Mouse (Mus musculus): ENCODE data around the gene Elfn2.
A peak's percentile ranks its signal among the peaks of the same experiment; 100 is the strongest.

Gene Elfn2

DNA sequence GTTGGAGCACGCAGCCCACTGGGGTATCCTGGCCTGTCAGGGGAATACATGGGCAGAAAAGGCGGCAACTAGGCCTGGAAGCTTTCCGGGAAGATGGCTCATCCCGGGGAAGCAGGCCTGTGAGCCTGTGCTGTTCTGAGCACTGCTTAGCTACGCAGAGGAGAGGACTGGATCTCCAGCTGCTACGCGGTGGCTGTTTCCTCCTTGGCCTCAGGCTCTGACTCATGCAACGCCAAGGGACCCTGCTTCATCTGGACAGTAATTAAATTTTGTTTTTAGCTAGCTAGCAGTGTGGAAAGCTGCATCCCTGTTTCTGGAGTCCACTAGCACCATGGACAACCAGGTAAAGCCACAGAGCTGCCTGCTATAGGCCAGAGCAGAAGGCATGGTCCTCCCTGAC lies 36.8 kb downstream of the Elfn2 start:
- no peak for DNase-seq (ENCODE audit: low read depth)

DNA sequence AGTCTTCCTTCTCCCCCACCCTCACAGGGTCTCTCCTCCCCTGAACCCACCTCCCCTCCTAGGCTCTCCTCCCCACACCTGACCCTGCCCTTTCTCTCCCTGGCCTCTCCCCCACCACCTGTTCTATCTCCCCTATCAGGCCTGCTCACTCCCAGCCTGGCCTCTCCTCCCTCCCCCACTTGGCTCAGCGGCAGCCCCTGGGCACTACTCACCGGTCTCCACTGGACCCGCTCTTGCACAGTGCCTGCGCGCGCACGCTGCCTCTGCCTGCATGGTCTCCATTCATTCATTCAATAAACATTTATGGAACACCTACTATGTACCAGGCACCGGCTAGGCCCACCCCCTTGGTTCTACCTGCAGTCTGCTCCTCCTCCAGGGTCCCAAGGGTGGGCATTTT lies 37.3 kb downstream of the Elfn2 start:
- no peak for DNase-seq (ENCODE audit: low read depth)

DNA sequence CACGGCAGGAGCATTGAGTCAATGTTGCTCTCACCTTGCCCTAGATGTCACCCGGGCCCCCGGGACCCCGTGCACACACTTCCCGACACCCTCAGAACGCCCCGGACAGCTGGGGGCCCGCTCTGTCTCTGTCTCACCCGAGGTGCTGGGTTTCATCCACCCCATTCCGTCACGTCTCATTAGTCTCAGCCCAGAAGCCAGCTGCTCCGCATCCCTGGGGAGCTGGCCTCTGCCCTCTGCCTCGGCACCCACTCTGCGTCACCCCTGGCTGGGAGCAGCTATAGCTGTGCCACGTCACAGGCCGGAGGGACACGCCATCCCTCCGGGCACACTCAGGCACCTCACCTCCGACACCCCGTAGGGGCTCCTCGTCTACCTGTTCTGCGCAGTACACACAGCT lies 38.3 kb downstream of the Elfn2 start:
- no peak for DNase-seq (ENCODE audit: low read depth)

DNA sequence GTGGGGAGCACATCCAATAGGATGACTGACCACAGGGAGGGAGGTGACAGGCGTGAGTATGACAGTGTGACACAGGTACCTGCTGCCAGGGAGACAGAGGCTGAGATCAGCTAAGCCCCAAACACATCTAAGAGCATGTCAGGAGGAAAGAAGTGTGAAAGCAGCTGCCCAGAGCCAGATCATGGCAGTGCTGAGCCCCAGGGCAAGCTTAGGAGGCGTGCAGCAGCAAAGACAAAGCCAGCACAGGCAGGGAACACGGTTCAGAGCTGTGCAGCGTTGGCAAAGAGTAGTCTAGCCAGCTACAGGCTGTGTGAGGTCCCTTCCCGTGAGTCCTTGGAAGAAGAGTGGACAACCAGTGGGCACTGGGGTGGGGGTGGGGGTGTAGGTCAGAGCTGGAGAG lies 40.9 kb downstream of the Elfn2 start:
- DNase-seq (ENCODE audit: low read depth) = no peak

DNA sequence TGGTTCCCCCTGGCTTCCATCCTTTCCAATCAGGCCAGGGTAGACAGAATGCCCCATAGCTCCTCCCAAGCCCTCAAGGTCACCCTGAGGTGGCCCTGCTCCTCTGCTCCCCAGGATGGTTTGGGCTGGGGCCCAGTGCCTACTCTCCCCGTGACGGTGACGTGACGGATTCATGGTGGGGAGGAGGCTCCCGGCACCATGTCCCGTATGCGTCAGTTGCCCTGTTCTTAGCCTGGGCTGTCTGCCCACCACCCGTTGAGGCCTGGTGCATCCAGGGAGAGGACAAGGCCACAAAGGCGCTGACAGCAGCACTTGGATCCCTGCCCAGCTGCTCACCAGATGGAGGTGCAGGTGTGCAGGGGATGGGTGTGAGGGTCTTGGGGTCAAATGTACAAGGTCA lies 41.6 kb downstream of the Elfn2 start:
- DNase-seq (ENCODE audit: low read depth) = no peak

DNA sequence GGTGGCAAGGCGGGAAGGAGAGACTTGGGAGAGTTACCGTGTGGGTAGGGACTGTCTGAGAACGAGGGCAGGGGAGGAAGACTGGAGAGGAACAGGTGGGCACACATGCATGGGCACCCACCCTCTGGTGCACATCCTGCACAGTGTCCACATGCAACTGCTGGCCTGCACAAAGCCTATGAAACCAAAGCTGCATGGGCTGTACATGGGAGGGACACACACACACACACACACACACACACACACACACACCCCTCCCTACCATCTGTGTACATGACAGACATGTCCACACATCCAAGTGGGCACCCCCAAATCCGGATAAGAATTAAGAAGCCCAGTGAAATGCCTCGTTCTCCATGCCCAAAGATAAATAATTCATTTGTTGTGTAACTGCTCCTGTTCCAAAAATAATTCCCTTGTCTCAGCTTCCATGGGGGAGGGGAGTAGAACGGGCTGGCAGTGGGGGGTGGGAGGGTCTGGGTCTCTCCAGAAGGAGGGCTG lies 43.6 kb downstream of the Elfn2 start:
- DNase-seq (ENCODE audit: low read depth) = no peak

DNA sequence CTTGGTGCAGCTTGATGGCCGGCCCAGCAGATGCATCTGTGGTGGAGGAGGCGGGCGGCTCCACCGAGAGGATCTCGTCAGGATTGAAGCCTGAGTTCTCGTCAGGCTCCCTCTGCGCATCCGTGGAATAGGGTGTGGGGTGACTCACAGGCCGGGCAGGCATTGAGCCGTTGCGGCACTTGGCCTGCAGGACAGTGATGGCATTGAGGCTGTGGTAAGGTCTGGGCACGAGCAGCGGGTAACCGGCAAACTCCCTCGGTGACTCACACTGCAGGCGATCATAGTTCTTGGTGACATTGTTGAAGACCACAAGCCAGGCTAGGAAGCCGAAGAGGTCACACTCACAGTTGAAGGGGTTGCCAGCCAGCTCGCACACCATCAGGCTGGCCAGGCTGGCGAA lies 45.1 kb downstream of the Elfn2 start:
- no peak for DNase-seq (ENCODE audit: low read depth)

DNA sequence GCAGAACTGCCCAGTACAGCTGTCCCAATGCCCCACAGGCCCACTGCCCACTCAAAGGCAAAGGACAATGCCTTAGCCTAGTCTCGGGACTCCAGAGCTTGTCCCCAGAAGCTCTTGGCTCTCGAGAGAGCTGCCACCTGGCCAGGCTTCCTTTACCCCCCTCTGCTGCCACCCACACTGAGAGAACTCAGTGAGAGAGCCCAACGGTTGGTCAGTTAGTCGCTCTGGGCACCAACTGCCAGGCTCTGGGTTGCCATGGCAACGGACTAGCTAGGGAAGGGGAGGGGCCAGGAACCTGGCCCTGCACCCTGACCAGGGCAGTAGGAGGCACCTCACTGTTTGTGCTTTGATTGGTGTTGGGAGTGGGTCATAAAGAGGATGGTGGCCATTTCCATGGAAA lies 48.2 kb downstream of the Elfn2 start:
- no peak for DNase-seq (ENCODE audit: low read depth)

DNA sequence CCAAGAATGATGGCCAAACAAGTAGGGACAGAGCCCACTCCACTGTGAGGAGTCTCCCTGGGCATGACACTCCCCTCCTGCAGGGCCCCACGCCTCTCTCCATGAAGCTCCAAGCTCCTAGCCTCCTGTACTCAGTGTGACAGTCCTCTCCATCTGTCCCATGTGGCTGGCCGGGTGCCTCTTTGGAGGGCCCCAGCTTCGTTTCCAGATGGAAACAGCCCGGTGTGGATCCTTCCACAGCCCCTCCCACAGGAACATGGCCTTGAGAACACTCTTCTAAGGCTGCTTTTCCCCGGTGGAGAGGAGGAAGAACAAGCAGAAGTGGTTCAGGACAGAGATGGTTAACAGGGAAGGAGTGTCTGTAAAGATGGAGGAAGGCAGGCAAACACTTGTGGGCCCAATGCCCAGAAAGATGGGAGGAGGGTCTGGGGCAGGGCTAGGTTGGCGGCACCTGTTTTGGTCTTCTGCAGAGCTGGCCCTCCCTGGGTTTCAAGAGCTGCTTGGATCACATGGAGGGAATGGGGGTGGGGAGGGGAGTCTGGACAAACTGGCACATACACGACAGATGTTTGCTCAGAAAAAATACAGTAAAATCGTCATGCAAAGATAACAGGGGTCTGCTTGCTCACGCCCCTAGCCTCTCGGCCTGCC lies 49.2 kb downstream of the Elfn2 start:
- DNase-seq (ENCODE audit: low read depth) = no peak

DNA sequence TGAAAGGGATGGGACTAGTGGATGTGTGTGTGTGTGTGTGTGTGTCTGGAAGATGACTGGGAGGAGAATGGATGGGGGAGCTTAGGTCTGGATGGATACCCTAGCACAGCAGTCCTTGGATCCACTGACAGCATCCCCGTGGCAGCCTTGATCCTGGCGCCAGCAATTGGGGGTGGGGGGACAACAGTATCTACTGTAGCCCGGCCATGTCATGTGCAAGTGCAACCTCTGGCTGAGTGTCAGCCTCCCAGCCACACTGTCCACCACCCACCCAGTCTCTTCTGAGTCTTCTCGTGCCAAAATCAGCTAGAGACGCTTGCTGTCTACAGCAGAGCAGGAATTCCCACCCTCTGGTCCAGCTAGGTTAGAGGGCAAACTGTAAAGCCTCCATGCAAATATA lies 54.3 kb downstream of the Elfn2 start:
- DNase-seq (ENCODE audit: low read depth) = peak; percentile 7

- DNase-seq (ENCODE audit: low read depth) = no peak
Observed at GRCm38 (mm10) chr15:78651169-78651568, 67.4 kb downstream of the Elfn2 start.

DNA sequence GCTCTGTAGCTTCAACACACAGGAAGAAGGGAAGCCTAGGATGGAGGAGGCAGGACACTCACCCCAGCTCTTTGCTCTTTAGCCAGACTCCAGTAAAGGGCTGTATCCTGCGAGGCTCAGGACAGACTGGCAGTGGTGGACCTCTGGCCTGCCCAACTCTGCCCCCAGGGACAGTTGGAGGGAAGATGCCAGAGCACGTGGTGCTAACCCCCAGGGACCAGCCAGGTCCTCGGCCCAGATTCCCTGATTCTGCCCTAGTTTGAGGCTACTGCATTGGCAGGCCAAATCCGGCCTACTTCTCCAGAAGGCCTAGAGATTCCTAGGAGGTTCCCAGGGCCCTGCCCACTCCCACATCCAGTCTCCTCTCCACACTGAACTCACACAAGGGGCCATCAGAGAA lies 70.8 kb downstream of the Elfn2 start:
- no peak for DNase-seq (ENCODE audit: low read depth)

- DNase-seq (ENCODE audit: low read depth) = no peak
Observed at GRCm38 (mm10) chr15:78644606-78645005, 74.0 kb downstream of the Elfn2 start.

DNA sequence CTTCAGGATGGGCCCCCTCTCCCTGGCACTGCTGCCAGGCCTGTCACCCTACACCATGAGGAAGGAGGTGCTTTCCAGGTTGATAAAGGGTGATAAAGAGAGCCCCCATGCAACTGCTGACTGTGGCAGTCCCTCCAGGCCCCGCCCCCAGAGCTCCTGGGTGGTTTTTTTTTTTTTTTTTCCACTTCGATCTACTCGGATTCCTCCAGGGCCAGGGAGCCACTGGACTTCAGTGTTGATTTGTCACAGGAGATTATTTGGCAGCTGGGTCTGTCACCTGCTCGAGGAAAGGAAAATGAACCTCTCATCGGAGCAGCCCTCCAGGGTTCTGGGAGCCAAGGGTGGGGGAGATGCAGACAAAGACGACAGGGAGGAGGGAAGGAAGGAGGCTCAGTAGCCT lies 74.9 kb downstream of the Elfn2 start:
- DNase-seq (ENCODE audit: low read depth) = no peak

DNA sequence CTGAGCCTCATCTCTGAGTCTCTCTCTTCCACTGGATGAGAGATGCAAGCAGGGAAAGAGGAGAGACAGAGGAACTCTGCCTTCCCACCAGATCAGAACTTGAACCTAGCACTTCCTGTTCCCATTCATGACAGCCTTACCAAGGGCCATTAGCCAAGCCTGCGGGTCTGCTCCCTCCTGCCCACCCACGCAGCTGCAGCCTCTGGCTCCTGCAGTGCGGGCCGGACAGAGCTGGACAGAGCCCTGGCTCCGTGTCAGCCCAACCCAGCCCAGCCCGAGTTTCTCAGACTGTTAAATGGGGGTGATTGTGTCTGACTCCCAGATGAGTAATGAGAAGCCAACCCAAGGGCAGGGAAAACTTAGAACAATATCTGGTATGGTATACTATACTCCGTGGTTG lies 83.3 kb downstream of the Elfn2 start:
- peak; percentile 86 for DNase-seq (ENCODE audit: low read depth)

GRCm38 (mm10) chr15:78634095-78634737 lies 84.4 kb downstream of the Elfn2 start:
- DNase-seq (ENCODE audit: low read depth) = no peak

GRCm38 (mm10) chr15:78633413-78633812 lies 85.2 kb downstream of the Elfn2 start:
- DNase-seq (ENCODE audit: low read depth) = no peak

DNA sequence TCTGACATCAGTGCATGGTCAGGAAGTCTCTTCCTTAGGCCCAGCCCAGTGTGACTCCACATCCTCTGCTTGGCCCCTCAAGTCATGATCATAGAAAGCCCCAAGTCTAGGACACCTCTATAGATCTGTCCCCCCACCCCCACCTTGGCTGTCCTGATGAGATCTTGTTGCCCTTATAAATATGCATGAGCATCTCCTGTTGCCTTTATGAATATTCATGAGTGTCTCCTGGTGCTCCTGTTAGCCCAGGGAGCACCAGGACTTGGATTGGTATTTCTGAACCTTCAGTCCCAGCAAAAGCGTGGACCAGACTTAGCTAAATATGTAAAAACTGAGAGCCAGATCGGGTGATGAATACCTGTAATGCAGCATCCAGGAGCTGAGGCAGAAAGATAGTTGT lies 86.2 kb downstream of the Elfn2 start:
- DNase-seq (ENCODE audit: low read depth) = no peak

DNA sequence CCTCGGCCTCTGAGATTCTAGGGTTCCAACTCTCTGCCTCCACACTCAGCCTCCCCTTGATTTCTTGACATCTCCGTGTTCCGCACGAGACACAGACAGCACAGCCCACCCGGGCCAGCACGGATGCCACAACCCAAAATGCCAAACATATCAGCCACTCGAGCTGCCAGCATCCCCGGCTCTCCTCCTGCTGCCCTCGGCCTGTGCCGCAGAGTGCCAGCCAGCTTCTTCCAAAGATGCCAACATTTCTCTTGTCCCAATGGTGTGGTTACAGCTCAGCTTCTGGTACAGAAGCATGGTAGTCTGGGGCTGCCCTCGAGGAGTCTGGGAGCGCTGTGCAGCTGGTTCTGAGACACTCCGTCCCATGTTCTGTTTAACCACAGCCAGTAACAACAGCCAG lies 92.3 kb downstream of the Elfn2 start:
- no peak for DNase-seq (ENCODE audit: low read depth)

- DNase-seq (ENCODE audit: low read depth) = peak; percentile 75
Observed at GRCm38 (mm10) chr15:78624961-78625360, 93.6 kb downstream of the Elfn2 start.

DNA sequence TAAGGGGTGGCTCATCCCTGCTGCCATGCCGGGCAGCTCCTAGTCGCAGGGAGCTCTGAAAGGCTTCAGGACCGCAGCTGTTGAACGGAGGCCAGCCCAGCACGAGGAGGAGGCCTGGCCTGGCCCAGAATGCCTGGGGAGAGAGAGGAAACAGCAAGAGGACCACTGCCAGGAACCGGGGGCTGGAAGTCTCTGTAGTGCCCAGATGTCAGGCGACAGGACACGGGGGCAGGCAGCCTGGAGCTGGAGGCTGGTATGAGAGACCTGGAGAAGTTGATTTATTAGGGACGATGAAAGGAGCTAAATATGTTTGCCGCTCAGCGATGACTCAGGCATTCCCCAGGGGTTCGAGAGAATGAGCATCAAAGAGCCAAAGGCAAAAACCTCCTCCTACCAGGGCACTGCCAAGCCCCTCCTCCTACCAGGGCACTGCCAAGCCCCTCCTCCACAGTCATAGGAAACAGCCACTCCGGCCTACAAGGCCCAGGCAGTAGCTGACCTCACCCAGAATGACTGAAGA lies 94.1 kb downstream of the Elfn2 start:
- peak; percentile 96 for DNase-seq (ENCODE audit: low read depth)

DNA sequence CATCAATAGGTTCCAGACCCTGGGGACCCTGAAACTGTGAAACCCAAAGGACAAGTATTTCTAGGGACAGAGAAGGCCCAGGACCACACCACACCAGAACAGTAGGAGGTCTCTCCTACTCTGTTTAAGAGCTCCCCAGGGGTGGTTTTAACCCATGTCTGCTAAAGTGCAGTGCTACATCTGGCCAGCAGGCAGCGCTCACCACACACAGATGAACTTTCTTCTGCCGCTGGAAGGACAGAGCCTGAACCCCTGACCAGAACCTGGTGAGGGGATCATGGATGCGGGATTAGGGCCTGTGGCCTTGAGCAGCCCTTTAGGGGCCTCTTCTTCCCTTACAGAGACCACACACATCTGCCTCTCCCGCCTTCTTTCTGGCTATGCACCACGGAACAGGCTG lies 95.1 kb downstream of the Elfn2 start:
- DNase-seq (ENCODE audit: low read depth) = no peak

Measured in fibroblast of lung, adult 2 months (primary cell).